Mouse (Mus musculus): ENCODE results near the gene Zfp12.
"Not testable (repeated sequence)": the region's sequence is repeated elsewhere in the genome, so short reads cannot be mapped to it uniquely, and the experiment has no call there.

Gene Zfp12

GRCm38 (mm10) chr5:143235028-143235693 is at the start of gene Zfp12:
TSS of gene Zfp12 (plus strand) at chr5:143235163.
- DNase-seq (ENCODE audit: extremely low read depth, low read depth): peak; percentile 91

GRCm38 (mm10) chr5:143188014-143188413 is 46.9 kb upstream of the Zfp12 start:
- DNase-seq (ENCODE audit: extremely low read depth, low read depth): not testable (repeated sequence)

GRCm38 (mm10) chr5:143192806-143193205 is 42.2 kb upstream of the Zfp12 start:
- DNase-seq (ENCODE audit: extremely low read depth, low read depth): no peak

DNA sequence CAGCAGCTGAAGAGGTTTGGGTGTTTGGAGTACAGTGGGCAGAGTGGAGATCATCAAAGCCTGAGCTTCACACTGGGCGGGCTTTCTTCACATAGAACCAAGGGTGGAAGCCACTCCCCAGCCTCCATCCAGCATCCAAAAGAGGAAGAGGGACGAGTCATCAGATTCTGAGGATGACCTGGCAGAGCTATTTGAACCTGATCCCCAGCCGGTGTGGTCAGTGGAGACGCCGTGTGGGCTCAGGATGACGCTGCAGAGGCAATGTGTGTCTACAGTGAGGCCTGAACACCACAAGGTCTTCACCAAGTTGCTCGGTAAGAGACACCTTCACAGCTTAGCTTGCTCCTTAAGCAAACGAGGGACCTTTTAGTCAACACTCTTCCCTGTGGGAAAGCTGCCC is 40.2 kb upstream of the Zfp12 start:
- not testable (repeated sequence) for DNase-seq (ENCODE audit: extremely low read depth, low read depth)

GRCm38 (mm10) chr5:143195166-143195565 is 39.8 kb upstream of the Zfp12 start:
- no peak for DNase-seq (ENCODE audit: extremely low read depth, low read depth)

- DNase-seq (ENCODE audit: extremely low read depth, low read depth): no peak
These were observed 38.5 kb upstream of the Zfp12 start for GRCm38 (mm10) chr5:143196506-143196905.

- DNase-seq (ENCODE audit: extremely low read depth, low read depth): no peak
These were observed 29.9 kb upstream of the Zfp12 start for GRCm38 (mm10) chr5:143205015-143205414.

DNA sequence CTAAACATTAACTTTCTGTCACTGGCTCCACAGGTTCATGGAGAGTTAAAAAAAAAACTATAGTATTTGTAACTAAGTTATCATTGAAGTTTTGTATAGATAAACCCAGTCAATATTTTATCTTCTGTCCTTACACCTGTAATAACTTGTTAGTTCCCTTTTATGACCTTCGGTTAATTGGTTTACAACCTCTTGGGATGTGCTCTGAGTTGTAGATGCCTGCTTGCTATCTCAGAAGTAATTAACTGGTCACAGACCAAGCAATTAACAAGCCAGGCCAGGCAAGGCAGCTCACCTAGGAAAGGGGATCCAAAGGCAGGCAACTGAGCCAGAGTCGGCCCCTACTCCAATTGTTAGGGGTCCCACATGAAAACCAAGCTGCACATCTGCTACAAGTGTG is 21.1 kb upstream of the Zfp12 start:
- DNase-seq (ENCODE audit: extremely low read depth, low read depth): no peak

GRCm38 (mm10) chr5:143220996-143221395 is 14.0 kb upstream of the Zfp12 start:
- no peak for DNase-seq (ENCODE audit: extremely low read depth, low read depth)

DNA sequence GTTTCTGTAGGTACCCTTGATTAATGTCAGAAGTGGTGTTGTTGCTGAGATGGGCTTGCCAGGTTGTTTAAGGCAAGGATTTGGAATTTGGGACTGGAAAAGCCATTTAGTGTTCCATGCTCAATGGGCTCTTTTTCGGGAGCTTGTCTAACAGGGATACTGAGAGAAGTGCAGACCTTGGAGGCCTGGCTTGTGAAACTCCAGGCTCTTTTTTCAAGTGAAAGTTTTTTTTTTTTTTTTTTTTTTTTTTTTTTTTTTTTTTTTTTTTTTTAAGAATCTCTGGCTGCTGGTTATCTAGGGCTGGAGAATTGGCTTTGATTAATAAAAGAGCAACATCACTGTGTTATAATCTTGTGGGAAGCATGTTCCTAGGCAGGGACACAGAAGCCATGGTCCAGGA is 12.7 kb upstream of the Zfp12 start:
- DNase-seq (ENCODE audit: extremely low read depth, low read depth): no peak

- DNase-seq (ENCODE audit: extremely low read depth, low read depth): no peak
These were observed 8.2 kb upstream of the Zfp12 start, which contains the start of gene Spdye4a for GRCm38 (mm10) chr5:143226790-143227189. TSS of gene Spdye4a (minus strand) at chr5:143226890.

DNA sequence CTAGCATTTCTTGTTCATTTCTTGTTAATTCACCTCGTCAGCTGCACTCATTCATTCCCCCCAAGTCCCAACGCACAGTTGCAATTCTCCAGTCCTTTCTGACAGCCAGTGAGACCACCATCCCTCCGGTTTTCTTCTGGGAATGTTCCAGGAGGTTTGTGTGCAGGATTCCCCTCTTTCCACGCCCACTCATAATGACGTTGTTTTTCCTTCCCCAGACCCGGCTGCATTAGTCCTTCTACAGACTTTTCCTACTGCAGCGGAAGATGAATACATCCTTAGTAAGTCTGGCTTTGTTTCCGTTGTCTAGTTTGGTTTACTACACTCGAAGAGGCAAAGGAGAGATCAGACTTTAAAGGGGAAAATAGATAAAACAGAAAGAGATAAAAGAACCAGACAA is 1.1 kb downstream of the Zfp12 start:
- no peak for DNase-seq (ENCODE audit: extremely low read depth, low read depth)

- DNase-seq (ENCODE audit: extremely low read depth, low read depth): no peak
These were observed 10.0 kb downstream of the Zfp12 start for GRCm38 (mm10) chr5:143244926-143245325.

- DNase-seq (ENCODE audit: extremely low read depth, low read depth): no peak
These were observed 17.1 kb downstream of the Zfp12 start for GRCm38 (mm10) chr5:143252039-143252438.

DNA sequence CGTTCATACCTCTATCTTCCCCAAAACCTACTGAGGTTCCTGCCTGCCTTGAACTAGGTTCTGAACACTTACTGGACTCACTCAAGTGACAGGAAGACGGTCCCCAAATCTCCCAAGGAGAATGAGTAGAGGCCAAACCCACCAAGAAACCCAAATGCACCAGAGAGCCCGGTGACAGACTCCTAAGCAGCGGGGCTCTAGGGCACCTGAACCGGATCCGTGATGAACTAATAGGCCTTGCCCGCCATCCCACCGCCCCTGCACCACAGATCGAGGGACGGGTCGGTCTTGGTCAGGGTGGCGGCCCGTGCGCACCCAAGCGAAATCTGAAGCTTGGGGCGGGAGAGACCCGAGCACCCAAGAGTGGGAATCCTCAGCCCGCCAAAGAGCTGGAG is 17.8 kb downstream of the Zfp12 start:
- DNase-seq (ENCODE audit: extremely low read depth, low read depth): no peak

- no peak for DNase-seq (ENCODE audit: extremely low read depth, low read depth)
These were observed 18.4 kb downstream of the Zfp12 start for GRCm38 (mm10) chr5:143253186-143253880.

DNA sequence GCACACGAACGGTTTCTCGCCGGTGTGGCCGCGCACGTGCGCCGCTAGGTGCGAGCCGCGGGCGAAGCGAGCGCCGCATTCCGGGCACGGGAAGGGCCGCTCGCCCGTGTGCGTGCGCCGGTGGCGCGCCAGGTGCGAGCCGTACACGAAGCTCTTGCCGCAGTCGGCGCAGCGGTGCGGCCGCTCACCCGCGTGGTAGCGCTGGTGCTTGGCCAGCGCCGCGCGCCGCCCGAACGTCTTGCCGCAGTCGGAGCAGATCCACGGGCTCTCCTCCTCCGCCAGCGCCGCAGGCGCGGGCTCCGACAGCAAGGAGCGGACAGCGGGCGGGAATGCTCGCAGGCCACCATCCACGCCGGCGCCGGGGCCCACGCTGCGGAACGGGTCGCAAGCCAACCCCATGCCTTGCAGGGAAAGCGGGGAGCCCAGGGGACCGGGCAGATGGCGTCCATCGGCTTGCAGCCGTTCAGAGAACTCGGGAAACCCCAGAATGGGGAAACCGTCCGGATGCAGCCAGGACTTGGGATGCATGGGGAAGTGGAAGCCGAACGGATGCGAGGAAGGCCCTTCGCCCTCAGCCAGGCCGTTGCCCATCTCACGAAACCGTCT is 19.0 kb downstream of the Zfp12 start:
- DNase-seq (ENCODE audit: extremely low read depth, low read depth): no peak

DNA sequence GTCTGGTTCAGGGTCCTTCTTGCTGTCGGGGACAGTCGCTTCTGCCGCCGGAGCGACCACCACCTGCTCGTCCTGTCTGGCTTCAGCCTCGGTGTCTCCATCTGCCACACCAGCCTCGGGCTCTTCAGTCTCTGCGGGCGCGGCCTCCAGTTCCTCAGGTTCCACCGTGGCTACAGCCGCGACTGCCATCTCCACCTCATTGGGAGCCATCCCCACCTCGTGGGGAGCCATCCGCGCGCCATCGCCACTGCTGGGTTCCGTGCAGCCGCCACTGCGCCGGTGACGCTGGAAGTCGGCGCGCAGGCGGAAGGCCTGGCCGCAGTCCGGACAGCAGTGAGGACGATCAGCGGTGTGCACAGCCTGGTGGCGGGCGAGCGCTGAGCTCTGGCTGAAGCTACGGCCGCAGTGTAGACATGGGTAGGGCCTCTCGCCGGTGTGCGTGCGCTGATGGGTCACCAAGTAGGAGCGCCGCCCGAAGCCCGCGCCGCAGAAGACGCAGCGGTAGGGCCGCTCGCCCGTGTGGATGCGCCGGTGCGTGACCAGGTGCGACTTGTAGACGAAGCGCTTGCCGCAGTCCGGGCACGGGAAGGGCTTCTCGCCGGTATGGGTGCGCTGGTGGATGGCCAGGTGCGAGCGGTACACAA is 19.6 kb downstream of the Zfp12 start:
- DNase-seq (ENCODE audit: extremely low read depth, low read depth): no peak

DNA sequence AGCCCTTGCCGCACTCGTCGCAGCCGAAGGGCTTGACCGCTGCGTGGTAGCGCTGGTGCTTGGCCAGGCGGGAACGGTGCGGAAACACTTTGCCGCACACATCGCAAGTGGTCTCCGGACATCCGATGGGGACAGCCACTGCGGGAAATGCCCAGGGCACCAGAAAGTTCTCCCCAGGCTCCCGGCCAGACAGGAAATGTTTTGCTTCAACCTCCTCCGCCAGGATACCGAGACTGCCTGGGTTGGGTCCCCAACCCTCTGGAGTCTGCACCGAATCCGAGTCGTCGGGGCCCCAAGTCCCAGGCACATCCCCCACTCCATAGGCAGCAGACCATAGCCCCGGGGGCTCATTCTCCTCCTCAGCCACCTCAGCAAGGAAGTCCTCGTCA is 20.2 kb downstream of the Zfp12 start:
- no peak for DNase-seq (ENCODE audit: extremely low read depth, low read depth)

- DNase-seq (ENCODE audit: extremely low read depth, low read depth): no peak
These were observed 20.8 kb downstream of the Zfp12 start for GRCm38 (mm10) chr5:143255802-143256201.

- DNase-seq (ENCODE audit: extremely low read depth, low read depth): no peak
These were observed 26.7 kb downstream of the Zfp12 start for GRCm38 (mm10) chr5:143261636-143262035.

- no peak for DNase-seq (ENCODE audit: extremely low read depth, low read depth)
These were observed 29.7 kb downstream of the Zfp12 start for GRCm38 (mm10) chr5:143264689-143265088.

Measured in MEL-GATA-1-ER (cell line).